13 mouse cellular contexts compared by ENCODE assay signal in genomic region chr6:97208406-97208805, GRCm38 (mm10). TPM values are rescaled to one million over a fixed set of nuclear protein-coding genes. Genes with fewer than 3 reads are reported as not detected.
DNase-seq lines count a peak whose midpoint lies in the region; ATAC-seq and TF ChIP-seq lines count a peak whose summit lies in the region.
"Had no signal": no experiment of that assay in that cellular context is flagged by ENCODE, and none has a peak within 500 bp of the region (broad histone marks: within the 10 kb centered on the region; RNA-seq: fewer than 3 reads in every experiment).

No protein-coding gene starts in this region.

- peak; percentile 52 for DNase-seq in kidney, adult 2 months
- no peak for DNase-seq in kidney, postnatal 4 days
- peak; percentile 53 for DNase-seq in lung, postnatal 0 days (ENCODE audit: low spot score)
- no peak for DNase-seq in lung, adult 2 months
- no peak for DNase-seq in frontal cortex, postnatal 36 days (ENCODE audit: low spot score in 2 of 2)
- DNase-seq: cerebellum, adult 8-10 months; right cerebral cortex, postnatal 14 days had no signal

- TF ChIP-seq POLR2A in kidney, adult 2 months (IDR thresholded peaks at IDR 0.05; ENCODE audit: low read depth, low read length): no peak
- TF ChIP-seq POLR2A in lung, adult 2 months (IDR thresholded peaks at IDR 0.05; ENCODE audit: borderline replicate concordance, extremely low read depth, low read depth, low read length): no peak

- H3K27ac ChIP-seq in kidney, adult 2 months (ENCODE audit: insufficient read depth, low read depth, low read length): peak overlapping the region; percentile 39; the same call in 1 of the 2 replicates
- peak overlapping the region; percentile 43 for H3K27ac ChIP-seq in lung, postnatal 0 days (ENCODE audit: low read length)
- H3K27ac ChIP-seq in embryonic facial prominence, embryonic 15.5 days (replicated peaks): peak overlapping the region; percentile 31; the same call in 1 of the 2 replicates
- H3K27ac ChIP-seq in midbrain, embryonic 16.5 days (ENCODE audit: low read length): no peak overlapping the region
- H3K27ac ChIP-seq: embryonic facial prominence, embryonic 12.5 days; midbrain, embryonic 13.5 days had no signal

- no peak overlapping the region for H3K4me3 ChIP-seq in kidney, adult 2 months (ENCODE audit: insufficient read depth, low read depth, low read length)
- H3K4me3 ChIP-seq in lung, postnatal 0 days (ENCODE audit: low read depth, low read length): no peak overlapping the region
- no peak overlapping the region for H3K4me3 ChIP-seq in lung, adult 2 months (replicated peaks; ENCODE audit: extremely low read depth, low read depth, low read length)
- no peak overlapping the region for H3K4me3 ChIP-seq in embryonic facial prominence, embryonic 15.5 days (replicated peaks)
- no peak overlapping the region for H3K4me3 ChIP-seq in midbrain, embryonic 16.5 days (ENCODE audit: low read depth, low read length)
- H3K4me3 ChIP-seq: embryonic facial prominence, embryonic 12.5 days; midbrain, embryonic 13.5 days had no signal

- no peak overlapping the region for H3K4me2 ChIP-seq in lung, postnatal 0 days (replicated peaks; ENCODE audit: low read depth, low read length)
- no peak overlapping the region for H3K4me2 ChIP-seq in embryonic facial prominence, embryonic 15.5 days (replicated peaks)
- no peak overlapping the region for H3K4me2 ChIP-seq in midbrain, embryonic 16.5 days (ENCODE audit: low read length)
- H3K4me2 ChIP-seq: embryonic facial prominence, embryonic 12.5 days; midbrain, embryonic 13.5 days had no signal

- H3K4me1 ChIP-seq in kidney, adult 2 months (ENCODE audit: control insufficient read depth, insufficient read depth, low read length): peaks cover 7% of the 10 kb centered on the region
- H3K4me1 ChIP-seq in lung, postnatal 0 days (ENCODE audit: insufficient read depth, low read depth, low read length): peaks cover 10% of the 10 kb centered on the region
- H3K4me1 ChIP-seq in lung, adult 2 months (ENCODE audit: control insufficient read depth, insufficient read depth, low read length): peaks cover 15% of the 10 kb centered on the region
- H3K4me1 ChIP-seq in embryonic facial prominence, embryonic 15.5 days: peaks cover 23% of the 10 kb centered on the region
- H3K4me1 ChIP-seq in midbrain, embryonic 16.5 days (ENCODE audit: control insufficient read depth, insufficient read depth, low read length): peaks cover 21% of the 10 kb centered on the region

- no peak for TF ChIP-seq CTCF in kidney, adult 2 months (conservative IDR thresholded peaks at IDR 0.05; ENCODE audit: insufficient read depth, insufficient read length, low read depth, low read length)
- no peak for TF ChIP-seq CTCF in lung, postnatal 0 days (IDR thresholded peaks at IDR 0.05)
- TF ChIP-seq CTCF in lung, adult 2 months (IDR thresholded peaks at IDR 0.05; ENCODE audit: insufficient read depth, low read length): no peak

- TF ChIP-seq EP300 in lung, postnatal 0 days (IDR thresholded peaks at IDR 0.05): peak; percentile 32; the same call in 1 of the 2 replicates

- H3K9me3 ChIP-seq in lung, postnatal 0 days (ENCODE audit: low read length): no peaks in the 10 kb centered on the region
- H3K9me3 ChIP-seq in embryonic facial prominence, embryonic 15.5 days (replicated peaks): no peaks in the 10 kb centered on the region
- H3K9me3 ChIP-seq in midbrain, embryonic 16.5 days (replicated peaks; ENCODE audit: control insufficient read depth, low read length, poor library complexity, severe bottlenecking): no peaks in the 10 kb centered on the region
- H3K9me3 ChIP-seq: embryonic facial prominence, embryonic 12.5 days; midbrain, embryonic 13.5 days had no signal

- 47% methylated on average over 3 of the region's 3 CpGs for WGBS in kidney, adult 2 months
- WGBS in lung, postnatal 0 days: 24% methylated on average over 3 of the region's 3 CpGs
- WGBS in lung, adult 2 months: 33% methylated on average over 3 of the region's 3 CpGs
- WGBS in embryonic facial prominence, embryonic 15.5 days: 25% methylated on average over 3 of the region's 3 CpGs
- WGBS in midbrain, embryonic 16.5 days: 31% methylated on average over 3 of the region's 3 CpGs

- H3K27me3 ChIP-seq in kidney, adult 2 months (replicated peaks; ENCODE audit: control insufficient read depth, insufficient read depth, low read length): no peaks in the 10 kb centered on the region
- no peaks in the 10 kb centered on the region for H3K27me3 ChIP-seq in lung, postnatal 0 days (replicated peaks; ENCODE audit: insufficient read depth, low read length)
- H3K27me3 ChIP-seq in embryonic facial prominence, embryonic 15.5 days: no peaks in the 10 kb centered on the region
- H3K27me3 ChIP-seq in midbrain, embryonic 16.5 days (ENCODE audit: control insufficient read depth, insufficient read depth, low read depth, low read length): no peaks in the 10 kb centered on the region
- H3K27me3 ChIP-seq: embryonic facial prominence, embryonic 12.5 days; midbrain, embryonic 13.5 days; Patski had no signal

- H3K36me3 ChIP-seq in kidney, adult 2 months (ENCODE audit: control insufficient read depth, insufficient read depth, low read length): no peaks in the 10 kb centered on the region
- no peaks in the 10 kb centered on the region for H3K36me3 ChIP-seq in lung, postnatal 0 days (ENCODE audit: insufficient read depth, low read length)
- H3K36me3 ChIP-seq in embryonic facial prominence, embryonic 15.5 days: no peaks in the 10 kb centered on the region
- H3K36me3 ChIP-seq in midbrain, embryonic 16.5 days (ENCODE audit: control insufficient read depth, insufficient read depth, low read length): no peaks in the 10 kb centered on the region
- H3K36me3 ChIP-seq: embryonic facial prominence, embryonic 12.5 days; midbrain, embryonic 13.5 days had no signal

- ATAC-seq in lung, postnatal 0 days: no peak
- no peak for ATAC-seq in embryonic facial prominence, embryonic 15.5 days (ENCODE audit: insufficient number of reproducible peaks, low FRiP score, low TSS enrichment, low read depth)
- no peak for ATAC-seq in midbrain, embryonic 16.5 days
- ATAC-seq: midbrain, embryonic 13.5 days; Patski had no signal

- H3K9ac ChIP-seq in lung, postnatal 0 days (replicated peaks; ENCODE audit: low read depth): no peak overlapping the region
- H3K9ac ChIP-seq in embryonic facial prominence, embryonic 15.5 days: no peak overlapping the region
- no peak overlapping the region for H3K9ac ChIP-seq in midbrain, embryonic 16.5 days (ENCODE audit: low read depth, low read length)
- H3K9ac ChIP-seq: embryonic facial prominence, embryonic 12.5 days; midbrain, embryonic 13.5 days had no signal

RNA-seq across cellular contexts. Expression of gene Arl6ip5, which starts 2.1 kb away (rescaled TPM):
- polyA plus RNA-seq in kidney, adult 2 months (2012; rRNA removed): 57.0 and 66.0 TPM in 2 replicates
- polyA plus RNA-seq in lung, postnatal 0 days (2015; fragmentation: Nextera tagmentation; extraction: Ambion mirVana): 90.3 and 91.9 TPM in 2 replicates
- 63.2 and 80.0 TPM in 2 replicates for polyA plus RNA-seq in lung, adult 2 months (2012; rRNA removed)
- polyA plus RNA-seq in embryonic facial prominence, embryonic 15.5 days (2015; fragmentation: Nextera tagmentation; extraction: Ambion mirVana): 114 and 123 TPM in 2 replicates
- polyA plus RNA-seq in midbrain, embryonic 16.5 days (2015; fragmentation: Nextera tagmentation; extraction: Ambion mirVana): 149 and 160 TPM in 2 replicates

RNA-seq across cellular contexts. Expression of gene Uba3, which starts 3.0 kb away (rescaled TPM):
- polyA plus RNA-seq in kidney, adult 2 months (2012; rRNA removed): 11.0 and 16.6 TPM in 2 replicates
- polyA plus RNA-seq in lung, postnatal 0 days (2015; fragmentation: Nextera tagmentation; extraction: Ambion mirVana): 35.8 and 43.2 TPM in 2 replicates
- 7.1 and 14.6 TPM in 2 replicates for polyA plus RNA-seq in lung, adult 2 months (2012; rRNA removed)
- polyA plus RNA-seq in embryonic facial prominence, embryonic 15.5 days (2015; fragmentation: Nextera tagmentation; extraction: Ambion mirVana): 76.9 and 77.0 TPM in 2 replicates
- 90.2 and 92.9 TPM in 2 replicates for polyA plus RNA-seq in midbrain, embryonic 16.5 days (2015; fragmentation: Nextera tagmentation; extraction: Ambion mirVana)

RNA-seq across cellular contexts. Expression of gene Tmf1, which starts 29.5 kb away (rescaled TPM):
- 3.2 and 4.1 TPM in 2 replicates for polyA plus RNA-seq in kidney, adult 2 months (2012; rRNA removed)
- polyA plus RNA-seq in lung, postnatal 0 days (2015; fragmentation: Nextera tagmentation; extraction: Ambion mirVana): 51.0 and 53.9 TPM in 2 replicates
- polyA plus RNA-seq in lung, adult 2 months (2012; rRNA removed): 3.1 and 3.8 TPM in 2 replicates
- 36.8 and 39.0 TPM in 2 replicates for polyA plus RNA-seq in embryonic facial prominence, embryonic 15.5 days (2015; fragmentation: Nextera tagmentation; extraction: Ambion mirVana)
- polyA plus RNA-seq in midbrain, embryonic 16.5 days (2015; fragmentation: Nextera tagmentation; extraction: Ambion mirVana): 35.6 and 40.4 TPM in 2 replicates

RNA-seq across cellular contexts. Expression of gene Lmod3, which starts 44.2 kb away (rescaled TPM):
- polyA plus RNA-seq in kidney, adult 2 months (2012; rRNA removed): 0.12 and 1.2 TPM in 2 replicates
- polyA plus RNA-seq in lung, postnatal 0 days (2015; fragmentation: Nextera tagmentation; extraction: Ambion mirVana): 0.24 and 0.31 TPM in 2 replicates
- 0.22 and 2.0 TPM in 2 replicates for polyA plus RNA-seq in lung, adult 2 months (2012; rRNA removed)
- 10.6 and 14.4 TPM in 2 replicates for polyA plus RNA-seq in embryonic facial prominence, embryonic 15.5 days (2015; fragmentation: Nextera tagmentation; extraction: Ambion mirVana)
- 0.09 TPM in 1 of 2 replicates, not detected in the other for polyA plus RNA-seq in midbrain, embryonic 16.5 days (2015; fragmentation: Nextera tagmentation; extraction: Ambion mirVana)
- polyA plus RNA-seq: frontal cortex, adult 2 months; Patski had no signal

RNA-seq across cellular contexts. Expression of gene Eogt, which starts 59.4 kb away (rescaled TPM):
- 12.8 and 13.9 TPM in 2 replicates for polyA plus RNA-seq in kidney, adult 2 months (2012; rRNA removed)
- 15.3 and 15.5 TPM in 2 replicates for polyA plus RNA-seq in lung, postnatal 0 days (2015; fragmentation: Nextera tagmentation; extraction: Ambion mirVana)
- 19.9 and 34.7 TPM in 2 replicates for polyA plus RNA-seq in lung, adult 2 months (2012; rRNA removed)
- polyA plus RNA-seq in embryonic facial prominence, embryonic 15.5 days (2015; fragmentation: Nextera tagmentation; extraction: Ambion mirVana): 14.6 and 15.4 TPM in 2 replicates
- 13.9 and 15.1 TPM in 2 replicates for polyA plus RNA-seq in midbrain, embryonic 16.5 days (2015; fragmentation: Nextera tagmentation; extraction: Ambion mirVana)

Comparison
In these comparisons a context has a peak if more than half of its experiments do, and no peak if none do; other contexts are left out.
1. DNase-seq: peak in kidney, adult 2 months (single experiment) and lung, postnatal 0 days (single experiment); none in kidney, postnatal 4 days (0 of 2), lung, adult 2 months (single experiment) and frontal cortex, postnatal 36 days (0 of 2).